Mouse (Mus musculus) liver, embryonic 12.5 days (tissue): ENCODE measurements around the gene Eps15l1. TPM values are rescaled to one million over a fixed set of nuclear protein-coding genes. Genes with fewer than 3 reads are reported as not detected.

Experiments used
- ATAC-seq: fragments of 200-750 bp; cut with Nextera tagmentation; 2 replicates; pipeline ENCODE4 v1.8.0; 2017; ENCODE audit warnings: moderate number of reproducible peaks, mild to moderate bottlenecking, moderate library complexity
- H3K27ac ChIP-seq: fragments of 300-500 bp; sonication (generic); 2 replicates; pipeline ENCODE4 v1.5.1; 2016; ENCODE audit warnings: mild to moderate bottlenecking
- H3K27me3 ChIP-seq: fragments of 300-500 bp; sonication (generic); replicated peaks from 2 replicates; pipeline ENCODE4 v1.6.1; 2016; ENCODE audit warnings: mild to moderate bottlenecking, moderate library complexity
- H3K36me3 ChIP-seq: fragments of 300-500 bp; sonication (generic); 2 replicates; pipeline ENCODE4 v1.6.1; 2016; ENCODE audit warnings: mild to moderate bottlenecking, moderate library complexity
- H3K4me1 ChIP-seq: fragments of 300-500 bp; sonication (generic); 2 replicates; pipeline ENCODE4 v1.6.1; 2016
- H3K4me2 ChIP-seq: fragments of 300-500 bp; sonication (generic); 2 replicates; pipeline ENCODE4 v1.6.1; 2016; ENCODE audit warnings: mild to moderate bottlenecking, moderate library complexity
- H3K4me3 ChIP-seq: fragments of 300-500 bp; sonication (generic); 2 replicates; pipeline ENCODE4 v1.5.1; 2016; ENCODE audit warnings: mild to moderate bottlenecking, moderate library complexity
- H3K9ac ChIP-seq: fragments of 300-500 bp; sonication (generic); 2 replicates; pipeline ENCODE4 v1.6.1; 2016; ENCODE audit warnings: mild to moderate bottlenecking, moderate library complexity
- H3K9me3 ChIP-seq: fragments of 300-500 bp; sonication (generic); replicated peaks from 2 replicates; pipeline ENCODE4 v1.6.1; 2016; ENCODE audit warnings: mild to moderate bottlenecking, moderate library complexity
- WGBS: fragments of 180-500 bp; shearing (Covaris S2); methylation state at CpG from one replicate; pipeline ENCODE4 v1.1.7; 2016; ENCODE audit not compliant: insufficient replicate concordance; 5-methylcytosine and 5-hydroxymethylcytosine counted together
- polyA plus RNA-seq: library from polyadenylated mRNA; unstranded; fragments of >200 nt; fragmentation: Nextera tagmentation; extraction: Ambion mirVana; gene quantifications from 2 replicates; pipeline ENCODE4 v1.2.1, GENCODE M21; 2016

The Eps15l1 gene
- polyA plus RNA-seq, 1 experiment from 2014 or later = 29.8 TPM

GRCm38 (mm10) chr8:72407878-72408277 is 13.4 kb downstream of the Eps15l1 start:
- 90% methylated on average over 1 of the region's 1 CpGs for WGBS
- H3K9me3 ChIP-seq = no peaks in the 10 kb centered on the region
- no peaks in the 10 kb centered on the region for H3K27me3 ChIP-seq
- peaks cover 71% of the 10 kb centered on the region for H3K4me1 ChIP-seq
- H3K4me3 ChIP-seq = no peak overlapping the region
- H3K36me3 ChIP-seq = peaks cover 26% of the 10 kb centered on the region
- no peak for ATAC-seq
- no peak overlapping the region for H3K9ac ChIP-seq
- H3K4me2 ChIP-seq = no peak overlapping the region
- no peak overlapping the region for H3K27ac ChIP-seq

DNA sequence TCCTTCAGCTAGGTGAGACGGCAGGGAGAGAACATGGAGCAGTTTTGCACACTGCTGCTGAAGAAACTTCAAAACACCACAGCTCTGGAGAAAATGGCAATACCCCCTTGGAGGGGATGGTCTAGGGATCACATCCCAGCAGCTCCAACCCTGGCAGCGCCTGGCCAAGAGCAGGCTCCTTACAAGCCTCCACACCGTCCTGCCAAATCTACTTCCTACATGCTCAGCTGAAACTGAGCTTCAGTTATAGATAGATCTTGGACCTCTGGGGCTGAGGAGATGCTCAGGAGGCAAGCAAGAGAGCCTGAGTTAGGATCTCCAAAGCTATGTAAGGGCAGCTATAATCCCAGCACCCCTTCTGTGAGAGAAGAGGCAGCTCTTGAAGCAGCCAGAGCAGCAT is 18.3 kb downstream of the Eps15l1 start:
- H3K27ac ChIP-seq = no peak overlapping the region
- H3K4me3 ChIP-seq = no peak overlapping the region
- H3K36me3 ChIP-seq = peaks cover 25% of the 10 kb centered on the region
- H3K4me2 ChIP-seq = no peak overlapping the region
- H3K9me3 ChIP-seq = no peaks in the 10 kb centered on the region
- ATAC-seq = no peak
- no peaks in the 10 kb centered on the region for H3K27me3 ChIP-seq
- H3K9ac ChIP-seq = no peak overlapping the region
- H3K4me1 ChIP-seq = peaks cover 56% of the 10 kb centered on the region
- WGBS = 87% methylated on average over 3 of the region's 3 CpGs

GRCm38 (mm10) chr8:72401381-72401780 is 19.9 kb downstream of the Eps15l1 start:
- H3K9ac ChIP-seq = no peak overlapping the region
- H3K4me1 ChIP-seq = peaks cover 49% of the 10 kb centered on the region
- 75% methylated on average over 1 of the region's 1 CpGs for WGBS
- H3K36me3 ChIP-seq = peaks cover 41% of the 10 kb centered on the region
- no peak for ATAC-seq
- H3K27ac ChIP-seq = no peak overlapping the region
- H3K4me3 ChIP-seq = no peak overlapping the region
- H3K9me3 ChIP-seq = no peaks in the 10 kb centered on the region
- no peaks in the 10 kb centered on the region for H3K27me3 ChIP-seq
- H3K4me2 ChIP-seq = no peak overlapping the region

- H3K4me1 ChIP-seq = no peaks in the 10 kb centered on the region
- no peak for ATAC-seq
- WGBS = 83% methylated on average over 2 of the region's 2 CpGs
These were observed 35.5 kb downstream of the Eps15l1 start for GRCm38 (mm10) chr8:72385737-72386136.

DNA sequence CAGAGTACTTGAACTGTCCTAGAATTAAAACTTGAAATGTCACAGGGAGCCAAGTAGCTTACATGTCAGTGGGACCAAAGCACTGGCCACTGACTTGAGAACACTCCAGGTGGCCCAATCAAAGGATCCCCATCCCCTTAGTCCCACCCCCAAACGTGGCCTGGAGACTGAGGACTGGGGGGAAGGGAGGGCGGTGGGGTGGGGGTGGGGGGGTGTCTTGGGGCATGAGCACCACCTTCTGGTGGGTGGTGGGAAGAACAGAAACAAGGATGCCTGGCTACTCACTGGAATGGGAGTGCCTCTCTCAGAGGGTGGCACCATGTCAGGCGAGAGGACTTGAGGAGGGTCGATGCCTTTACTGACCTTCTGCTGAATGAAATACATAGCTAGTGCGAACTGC is 38.9 kb downstream of the Eps15l1 start:
- no peaks in the 10 kb centered on the region for H3K4me1 ChIP-seq
- no peak overlapping the region for H3K4me2 ChIP-seq
- H3K9ac ChIP-seq = no peak overlapping the region
- 63% methylated on average over 5 of the region's 5 CpGs for WGBS
- H3K27ac ChIP-seq = no peak overlapping the region
- peaks cover 100% of the 10 kb centered on the region for H3K36me3 ChIP-seq
- H3K4me3 ChIP-seq = no peak overlapping the region
- no peaks in the 10 kb centered on the region for H3K9me3 ChIP-seq
- ATAC-seq = no peak
- no peaks in the 10 kb centered on the region for H3K27me3 ChIP-seq

More at GRCm38 (mm10) chr8:72385737-72386136, 35.5 kb downstream of the Eps15l1 start:
- Histone ChIP-seq H3K9me3 (no peaks in the 10 kb centered on the region), H3K27me3 (no peaks in the 10 kb centered on the region), H3K4me2 (no peak overlapping the region), H3K36me3 (peaks cover 99% of the 10 kb centered on the region), H3K27ac (no peak overlapping the region; the same call in 1 of the 2 replicates), H3K4me3 (no peak overlapping the region), H3K9ac (no peak overlapping the region)

- no peak overlapping the region for H3K9ac ChIP-seq
- peaks cover 100% of the 10 kb centered on the region for H3K36me3 ChIP-seq
- no peaks in the 10 kb centered on the region for H3K27me3 ChIP-seq
- 85% methylated on average over 8 of the region's 8 CpGs for WGBS
- 0 out of 2 replicates have a peak, but pooled peaks cover 6% of the 10 kb centered on the region for H3K4me1 ChIP-seq
- no peak overlapping the region for H3K4me3 ChIP-seq
- no peaks in the 10 kb centered on the region for H3K9me3 ChIP-seq
- H3K27ac ChIP-seq = no peak overlapping the region
- no peak for ATAC-seq
- H3K4me2 ChIP-seq = no peak overlapping the region
These were observed 40.6 kb downstream of the Eps15l1 start for GRCm38 (mm10) chr8:72380656-72381055.

DNA sequence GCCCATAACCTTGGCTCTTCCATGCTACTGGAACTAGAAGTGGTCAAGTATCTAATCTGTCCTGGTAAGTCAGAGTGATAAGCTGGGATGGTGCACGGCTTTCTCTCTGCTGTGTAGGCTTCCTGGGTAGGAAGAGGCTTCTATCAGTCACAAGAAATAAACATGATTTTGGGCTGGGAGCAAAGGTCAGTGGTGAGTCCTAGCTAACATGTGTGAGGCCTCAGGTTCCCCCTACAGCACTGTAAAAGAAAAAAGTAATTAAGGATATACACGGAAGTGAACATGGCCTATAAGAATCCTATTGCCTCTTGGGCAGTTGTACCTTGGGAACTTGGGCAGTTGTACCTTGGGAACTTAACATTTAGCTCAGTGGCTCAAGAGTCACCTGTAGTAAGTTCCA is 44.4 kb downstream of the Eps15l1 start:
- no peak overlapping the region for H3K4me3 ChIP-seq
- no peak overlapping the region for H3K4me2 ChIP-seq
- no peak overlapping the region for H3K27ac ChIP-seq
- peaks cover 98% of the 10 kb centered on the region for H3K36me3 ChIP-seq
- ATAC-seq = no peak
- no peaks in the 10 kb centered on the region for H3K9me3 ChIP-seq
- 68% methylated on average over 2 of the region's 2 CpGs for WGBS
- H3K4me1 ChIP-seq = 0 out of 2 replicates have a peak, but pooled peaks cover 6% of the 10 kb centered on the region
- no peak overlapping the region for H3K9ac ChIP-seq
- no peaks in the 10 kb centered on the region for H3K27me3 ChIP-seq

- WGBS = 89% methylated on average over 5 of the region's 5 CpGs
- H3K4me2 ChIP-seq = no peak overlapping the region
- H3K4me3 ChIP-seq = no peak overlapping the region
- no peak overlapping the region for H3K27ac ChIP-seq
- H3K36me3 ChIP-seq = peaks cover 98% of the 10 kb centered on the region
- H3K27me3 ChIP-seq = no peaks in the 10 kb centered on the region
- H3K9me3 ChIP-seq = no peaks in the 10 kb centered on the region
- 0 out of 2 replicates have a peak, but pooled peaks cover 6% of the 10 kb centered on the region for H3K4me1 ChIP-seq
- no peak overlapping the region for H3K9ac ChIP-seq
- ATAC-seq = no peak
These were observed 45.0 kb downstream of the Eps15l1 start for GRCm38 (mm10) chr8:72376309-72376708.

- 62% methylated on average over 5 of the region's 5 CpGs for WGBS
- Histone ChIP-seq H3K4me1 (0 out of 2 replicates have a peak, but pooled peaks cover 6% of the 10 kb centered on the region), H3K36me3 (peaks cover 98% of the 10 kb centered on the region), H3K4me3 (no peak overlapping the region), H3K27ac (peak overlapping the region; percentile 10; the same call in 1 of the 2 replicates), H3K9ac (no peak overlapping the region), H3K9me3 (no peaks in the 10 kb centered on the region), H3K4me2 (no peak overlapping the region), H3K27me3 (no peaks in the 10 kb centered on the region)
- ATAC-seq = 0 out of 2 replicates have a peak, but pooled peaks have one; percentile 30
These were observed 46.1 kb downstream of the Eps15l1 start for GRCm38 (mm10) chr8:72375161-72375560.

GRCm38 (mm10) chr8:72372311-72372710 is 48.9 kb downstream of the Eps15l1 start:
- Histone ChIP-seq H3K4me3 (no peak overlapping the region), H3K36me3 (peaks cover 98% of the 10 kb centered on the region), H3K4me1 (0 out of 2 replicates have a peak, but pooled peaks cover 6% of the 10 kb centered on the region), H3K27me3 (no peaks in the 10 kb centered on the region), H3K9ac (no peak overlapping the region), H3K27ac (no peak overlapping the region), H3K4me2 (no peak overlapping the region), H3K9me3 (no peaks in the 10 kb centered on the region)
- 84% methylated on average over 4 of the region's 4 CpGs for WGBS
- ATAC-seq = no peak

GRCm38 (mm10) chr8:72371356-72371755 is 49.9 kb downstream of the Eps15l1 start:
- H3K4me1 ChIP-seq = 0 out of 2 replicates have a peak, but pooled peaks cover under 1% of the 10 kb centered on the region
- no peak overlapping the region for H3K9ac ChIP-seq
- no peaks in the 10 kb centered on the region for H3K27me3 ChIP-seq
- H3K4me3 ChIP-seq = no peak overlapping the region
- H3K9me3 ChIP-seq = no peaks in the 10 kb centered on the region
- H3K27ac ChIP-seq = no peak overlapping the region
- H3K4me2 ChIP-seq = no peak overlapping the region
- ATAC-seq = no peak
- H3K36me3 ChIP-seq = peaks cover 98% of the 10 kb centered on the region
- 90% methylated on average over 3 of the region's 3 CpGs for WGBS

GRCm38 (mm10) chr8:72366435-72366834 is 54.8 kb downstream of the Eps15l1 start:
- no peaks in the 10 kb centered on the region for H3K4me1 ChIP-seq
- no peak; the same call in 1 of the 2 replicates for ATAC-seq
- H3K9me3 ChIP-seq = no peaks in the 10 kb centered on the region
- no peak overlapping the region for H3K9ac ChIP-seq
- WGBS = 88% methylated on average over 2 of the region's 2 CpGs
- peaks cover 99% of the 10 kb centered on the region for H3K36me3 ChIP-seq
- H3K27me3 ChIP-seq = no peaks in the 10 kb centered on the region
- no peak overlapping the region for H3K4me3 ChIP-seq
- no peak overlapping the region for H3K4me2 ChIP-seq
- no peak overlapping the region for H3K27ac ChIP-seq

- no peak overlapping the region for H3K27ac ChIP-seq
- no peaks in the 10 kb centered on the region for H3K9me3 ChIP-seq
- peak; percentile 48 for ATAC-seq
- H3K4me2 ChIP-seq = no peak overlapping the region
- no peaks in the 10 kb centered on the region for H3K27me3 ChIP-seq
- no peak overlapping the region for H3K4me3 ChIP-seq
- no peak overlapping the region for H3K9ac ChIP-seq
- peaks cover 99% of the 10 kb centered on the region for H3K36me3 ChIP-seq
- H3K4me1 ChIP-seq = no peaks in the 10 kb centered on the region
- WGBS = 25% methylated on average over 3 of the region's 3 CpGs
These were observed 55.4 kb downstream of the Eps15l1 start for GRCm38 (mm10) chr8:72365826-72366225.
